Mouse (Mus musculus) left cerebral cortex, postnatal 36 days (tissue): ENCODE measurements around the gene Sh3pxd2a. TPM values are rescaled to one million over a fixed set of nuclear protein-coding genes. Genes with fewer than 3 reads are reported as not detected.

Source experiments
- DNase-seq, 2 experiments: peaks; one replicate each; pipeline ENCODE4 v3.0.0; 2021 to 2022; ENCODE audit warnings: low spot score in 2 of 2, mixed read lengths in 1 of 2
- intact Hi-C: fragments of 180-260 bp; cut with DNase I; formaldehyde crosslinking; loops from one replicate; pipeline ENCODE4 v1.15.1; 2025
- total RNA-seq, 2 experiments: library from RNA; stranded (reverse); gene quantifications; 2 replicates each; pipeline ENCODE4 v1.2.3; 2021

Sh3pxd2a gene
- total RNA-seq, 2 experiments from 2014 or later, result 27.9 to 36.1 TPM

- intact Hi-C loops, result no loop called here
- no peak for DNase-seq
Measured at GRCm38 (mm10) chr19:47269729-47270128, 194.5 kb downstream of the Sh3pxd2a start.

- intact Hi-C loops, result no loop called here
Measured at GRCm38 (mm10) chr19:47267066-47267465, 197.1 kb downstream of the Sh3pxd2a start.

GRCm38 (mm10) chr19:47266070-47266801 lies 198.0 kb downstream of the Sh3pxd2a start:
- DNase-seq, result no peak
- intact Hi-C loops, result no loop called here

More at GRCm38 (mm10) chr19:47267066-47267465, 197.1 kb downstream of the Sh3pxd2a start:
- no peak for DNase-seq

GRCm38 (mm10) chr19:47264322-47265092 lies 199.7 kb downstream of the Sh3pxd2a start:
- DNase-seq, result peak; percentile 61 to 71
- intact Hi-C loops, result loop anchor here (1.0 kb wide), 1 partner anchor 75 kb away; no protein-coding TSS in a partner anchor

- DNase-seq, result no peak
- intact Hi-C loops, result loop anchor here (1.0 kb wide), 1 partner anchor 76 kb away; no protein-coding TSS in a partner anchor
Measured at GRCm38 (mm10) chr19:47263621-47264020, 200.6 kb downstream of the Sh3pxd2a start.

GRCm38 (mm10) chr19:47261196-47261595 lies 203.0 kb downstream of the Sh3pxd2a start:
- intact Hi-C loops, result no loop called here
- DNase-seq, result peak; percentile 68 to 76

- no peak for DNase-seq
- intact Hi-C loops, result loop anchor here (2.0 kb wide), 1 partner anchor 81 kb away; the partner anchor contains the start of gene Neurl1a
Measured at GRCm38 (mm10) chr19:47259581-47259980, 204.6 kb downstream of the Sh3pxd2a start.

- DNase-seq, result no peak
- intact Hi-C loops, result no loop called here
Measured at GRCm38 (mm10) chr19:47255919-47256318, 208.3 kb downstream of the Sh3pxd2a start.

GRCm38 (mm10) chr19:47255036-47255435 lies 209.2 kb downstream of the Sh3pxd2a start:
- no peak for DNase-seq
- intact Hi-C loops, result no loop called here

GRCm38 (mm10) chr19:47253053-47253628 lies 211.1 kb downstream of the Sh3pxd2a start:
- no peak for DNase-seq
- intact Hi-C loops, result no loop called here

- no peak for DNase-seq
- intact Hi-C loops, result no loop called here
Measured at GRCm38 (mm10) chr19:47250931-47251330, 213.3 kb downstream of the Sh3pxd2a start.

GRCm38 (mm10) chr19:47248906-47249568 lies 215.2 kb downstream of the Sh3pxd2a start:
- no peak for DNase-seq
- intact Hi-C loops, result no loop called here

GRCm38 (mm10) chr19:47248296-47248695 lies 215.9 kb downstream of the Sh3pxd2a start:
- intact Hi-C loops, result no loop called here
- no peak for DNase-seq

GRCm38 (mm10) chr19:47247791-47248190 lies 216.4 kb downstream of the Sh3pxd2a start:
- intact Hi-C loops, result no loop called here
- DNase-seq, result no peak

GRCm38 (mm10) chr19:47245512-47245911 lies 218.7 kb downstream of the Sh3pxd2a start:
- DNase-seq, result no peak
- intact Hi-C loops, result no loop called here

- intact Hi-C loops, result no loop called here
- no peak for DNase-seq
Measured at GRCm38 (mm10) chr19:47242227-47242626, 222.0 kb downstream of the Sh3pxd2a start.

GRCm38 (mm10) chr19:47240957-47241356 lies 223.2 kb downstream of the Sh3pxd2a start:
- intact Hi-C loops, result no loop called here
- no peak for DNase-seq

GRCm38 (mm10) chr19:47240076-47240475 lies 224.1 kb downstream of the Sh3pxd2a start:
- intact Hi-C loops, result no loop called here
- no peak for DNase-seq

GRCm38 (mm10) chr19:47233087-47233486 lies 231.1 kb downstream of the Sh3pxd2a start:
- no peak for DNase-seq
- intact Hi-C loops, result no loop called here
